Mouse (Mus musculus) urinary bladder, postnatal 36 days (tissue): ENCODE measurements at regions not wholly inside any gene's neighbourhood (a gene's known extent, or its start where the extent isn't known, plus 50 kb on each side); places are given as distances from the start of the nearest gene placed in this dataset.
A peak's percentile ranks its signal among the peaks of the same experiment; 100 is the strongest.

Experiments used
- DNase-seq, 2 experiments: peaks; one replicate each; pipeline ENCODE4 v3.0.0; 2022; ENCODE audit warnings: low spot score in 2 of 2, mixed read lengths in 1 of 2

GRCm38 (mm10) chr13:114523116-114523515, 64.4 kb upstream of the Fst start:
- no peak for DNase-seq

GRCm38 (mm10) chr13:114526856-114527255, 68.1 kb upstream of the Fst start:
- DNase-seq, result no peak

- DNase-seq, result no peak
Measured at GRCm38 (mm10) chr13:114530171-114530774, 71.5 kb upstream of the Fst start.

GRCm38 (mm10) chr13:114531780-114532179, 73.0 kb upstream of the Fst start:
- DNase-seq, result no peak

GRCm38 (mm10) chr13:114532393-114533097, 73.8 kb upstream of the Fst start:
- DNase-seq, result no peak

GRCm38 (mm10) chr13:114534591-114534990, 75.8 kb upstream of the Fst start:
- DNase-seq, result no peak

- no peak for DNase-seq
Measured at GRCm38 (mm10) chr13:114535721-114536120, 77.0 kb upstream of the Fst start.

GRCm38 (mm10) chr13:114571731-114572130, 113.0 kb upstream of the Fst start:
- no peak for DNase-seq

GRCm38 (mm10) chr13:114584566-114584965, 125.8 kb upstream of the Fst start:
- no peak for DNase-seq

- DNase-seq, result no peak
Measured at GRCm38 (mm10) chr13:114587621-114588020, 128.9 kb upstream of the Fst start.

GRCm38 (mm10) chr13:114603341-114603740, 144.6 kb upstream of the Fst start:
- DNase-seq, result no peak

- no peak for DNase-seq
Measured at GRCm38 (mm10) chr13:114604037-114604694, 145.4 kb upstream of the Fst start.

- no peak for DNase-seq
Measured at GRCm38 (mm10) chr13:114613909-114614308, 155.2 kb upstream of the Fst start.

- DNase-seq, result no peak
Measured at GRCm38 (mm10) chr13:114619416-114619815, 160.7 kb upstream of the Fst start.

GRCm38 (mm10) chr13:114636731-114637130, 178.0 kb upstream of the Fst start:
- peak in 1 of 2 experiments; percentile 70 for DNase-seq

- DNase-seq, result no peak
Measured at GRCm38 (mm10) chr13:114639531-114639930, 178.5 kb upstream of the Mocs2 start.

- DNase-seq, result no peak
Measured at GRCm38 (mm10) chr13:114641688-114642390, 176.2 kb upstream of the Mocs2 start.

- no peak for DNase-seq
Measured at GRCm38 (mm10) chr13:114642901-114643491, 175.0 kb upstream of the Mocs2 start.

- no peak for DNase-seq
Measured at GRCm38 (mm10) chr13:114643521-114643920, 174.5 kb upstream of the Mocs2 start.

- DNase-seq, result no peak
Measured at GRCm38 (mm10) chr13:114654267-114654666, 163.8 kb upstream of the Mocs2 start.

- DNase-seq, result no peak
Measured at GRCm38 (mm10) chr13:114654953-114655586, 163.0 kb upstream of the Mocs2 start.
